11 mouse cellular contexts compared by ENCODE assay signal in genomic region chr9:86878716-86879115, GRCm38 (mm10). TPM values are rescaled to one million over a fixed set of nuclear protein-coding genes. Genes with fewer than 3 reads are reported as not detected.
DNase-seq lines count a peak whose midpoint lies in the region; ATAC-seq and TF ChIP-seq lines count a peak whose summit lies in the region.
"Had no signal": no experiment of that assay in that cellular context is flagged by ENCODE, and none has a peak within 500 bp of the region (broad histone marks: within the 10 kb centered on the region; RNA-seq: fewer than 3 reads in every experiment).

No protein-coding gene starts in this region.

- no peak for TF ChIP-seq POLR2A in olfactory bulb, adult 2 months (IDR thresholded peaks at IDR 0.05; ENCODE audit: insufficient read depth, low read depth, low read length)

- no peak for TF ChIP-seq CTCF in hindbrain, postnatal 0 days (IDR thresholded peaks at IDR 0.05; ENCODE audit: low read depth)
- TF ChIP-seq CTCF in olfactory bulb, adult 2 months (IDR thresholded peaks at IDR 0.05; ENCODE audit: insufficient read depth, low read depth, low read length): no peak

- H3K27ac ChIP-seq in heart, embryonic 11.5 days (ENCODE audit: low read depth, low read length): no peak overlapping the region
- H3K27ac ChIP-seq in hindbrain, postnatal 0 days: no peak overlapping the region; the same call in 1 of the 2 replicates
- peak overlapping the region; percentile 92 for H3K27ac ChIP-seq in olfactory bulb, adult 2 months (ENCODE audit: insufficient read depth, low read depth, low read length)

- peak overlapping the region; percentile 79 for H3K4me3 ChIP-seq in heart, embryonic 11.5 days (ENCODE audit: low read depth, low read length)
- H3K4me3 ChIP-seq in hindbrain, postnatal 0 days (ENCODE audit: low read length): peak overlapping the region; percentile 82
- H3K4me3 ChIP-seq in olfactory bulb, adult 2 months (ENCODE audit: insufficient read depth, low read depth, low read length): peak overlapping the region; percentile 82; the same call in 1 of the 2 replicates

- no peak for ATAC-seq in heart, embryonic 11.5 days (replicated peaks; ENCODE audit: insufficient number of reproducible peaks, low FRiP score, low TSS enrichment)
- ATAC-seq in hindbrain, postnatal 0 days: no peak

- H3K4me2 ChIP-seq in heart, embryonic 11.5 days: peak overlapping the region; percentile 93
- H3K4me2 ChIP-seq in hindbrain, postnatal 0 days (ENCODE audit: low read depth, low read length): peak overlapping the region; percentile 72

- H3K36me3 ChIP-seq in heart, embryonic 11.5 days (ENCODE audit: control insufficient read depth, insufficient read depth, low read length): no peaks in the 10 kb centered on the region
- no peaks in the 10 kb centered on the region for H3K36me3 ChIP-seq in hindbrain, postnatal 0 days (ENCODE audit: insufficient read depth, low read length)

- 71% methylated on average over 6 of the region's 6 CpGs for WGBS in heart, embryonic 11.5 days (ENCODE audit: insufficient replicate concordance)
- WGBS in hindbrain, postnatal 0 days: 54% methylated on average over 6 of the region's 6 CpGs
- 37% methylated on average over 6 of the region's 6 CpGs for WGBS in olfactory bulb, adult 2 months

- H3K9ac ChIP-seq in heart, embryonic 11.5 days (ENCODE audit: low read depth, low read length): no peak overlapping the region; the same call in 1 of the 2 replicates
- peak overlapping the region; percentile 84 for H3K9ac ChIP-seq in hindbrain, postnatal 0 days (replicated peaks; ENCODE audit: low read length)

- no peak for DNase-seq in heart, postnatal 4 days
- peak; percentile 23 for DNase-seq in right cerebral cortex, adult 18-20 months
- no peak for DNase-seq in right cerebral cortex, postnatal 4 days
- DNase-seq in hindbrain, postnatal 0 days (ENCODE audit: low spot score): no peak
- no peak for DNase-seq in adrenal gland, adult 2 months
- DNase-seq in adrenal gland, postnatal 36 days: no peak

- peaks cover 37% of the 10 kb centered on the region for H3K27me3 ChIP-seq in heart, embryonic 11.5 days (ENCODE audit: control insufficient read depth, insufficient read depth, low read length)
- H3K27me3 ChIP-seq in hindbrain, postnatal 0 days (ENCODE audit: insufficient read depth, low read length): no peaks in the 10 kb centered on the region

- H3K9me3 ChIP-seq in heart, embryonic 11.5 days (replicated peaks; ENCODE audit: control insufficient read depth, low read length): no peaks in the 10 kb centered on the region
- H3K9me3 ChIP-seq in hindbrain, postnatal 0 days (ENCODE audit: low read length): no peaks in the 10 kb centered on the region

- peaks cover 3% of the 10 kb centered on the region; the same call in 1 of the 2 replicates for H3K4me1 ChIP-seq in heart, embryonic 11.5 days (ENCODE audit: control insufficient read depth, insufficient read depth, low read length)
- H3K4me1 ChIP-seq in hindbrain, postnatal 0 days (ENCODE audit: insufficient read depth, low read length): peaks cover 5% of the 10 kb centered on the region; the same call in 1 of the 2 replicates
- H3K4me1 ChIP-seq in olfactory bulb, adult 2 months (ENCODE audit: control insufficient read depth, insufficient read depth, low read length): no peaks in the 10 kb centered on the region

RNA-seq across cellular contexts. Expression of gene Snap91, which starts 1.7 kb away (rescaled TPM):
- 23.5 and 26.2 TPM in 2 replicates for polyA plus RNA-seq in heart, embryonic 11.5 days (2014; fragmentation: Nextera tagmentation; extraction: Ambion mirVana)
- total RNA-seq in heart, postnatal 4 days (2021): 100 to 1,000 TPM in 1 of 2 experiments, 10 to 100 TPM in 1; 94.6 to 105 TPM
- total RNA-seq in hindbrain, postnatal 0 days (2014; rRNA removed): 192 and 210 TPM in 2 replicates
- 131 and 151 TPM in 2 replicates for polyA plus RNA-seq in hindbrain, postnatal 0 days (2015; fragmentation: Nextera tagmentation; extraction: Ambion mirVana)
- 110 and 627 TPM in 2 replicates for polyA plus RNA-seq in olfactory bulb, adult 2 months (2012; ENCODE audit: insufficient read depth, insufficient read length, low replicate concordance, missing spikeins)
- total RNA-seq in adrenal gland, adult 2 months (2021): 10 to 100 TPM; 20.1 to 68.1 TPM
- polyA plus RNA-seq in adrenal gland, adult 2 months (2012; rRNA removed): 14.8 and 17.1 TPM in 2 replicates
- total RNA-seq in adrenal gland, postnatal 36 days (2021): 10 to 100 TPM; 30.2 to 60.4 TPM
- total RNA-seq: common myeloid progenitor, adult 5-6 weeks; megakaryocyte-erythroid progenitor cell, adult 5-6 weeks had no signal
- polyA plus RNA-seq: C2C12 had no signal
